Mouse (Mus musculus) spleen, adult 2 months (tissue): ENCODE measurements around the gene Kif1b.

Experiments used
- CTCF ChIP-seq: fragments of 200-500 bp; IDR thresholded peaks from 2 replicates; pipeline ENCODE4 v1.5.1; 2011; ENCODE audit warnings: mild to moderate bottlenecking, inconsistent platforms; ENCODE audit not compliant: insufficient read depth, insufficient read length, insufficient replicate concordance; ENCODE audit errors: extremely low read depth
- POLR2A ChIP-seq: fragments of 200-500 bp; IDR thresholded peaks from 2 replicates; pipeline ENCODE4 v1.6.1; 2011; ENCODE audit warnings: low read depth, low read length, inconsistent platforms

- TF ChIP-seq CTCF (no peak), POLR2A (no peak)
Observed at GRCm38 (mm10) chr4:149323730-149324129, 16.2 kb upstream of the Kif1b start.
